Mouse (Mus musculus) T-helper 17 cell (primary cell): Measurements from ENCODE around the gene Chst15.

Source experiments
- in situ Hi-C, 2 experiments: fragments of 300-600 bp; cut with MboI, MseI; formaldehyde crosslinking; loops; 1 replicate in 1 of 2; 2 replicates in 1 of 2; pipeline ENCODE4 v1.15.1; 2025; ENCODE audit warnings: high pct_unique_total_duplicates in 2 of 2

Gene Chst15

GRCm38 (mm10) chr7:132336781-132337180 lies 19.8 kb upstream of the Chst15 start:
- in situ Hi-C loops, result no loop called here

- in situ Hi-C loops, result no loop called here
These were observed 18.3 kb upstream of the Chst15 start for GRCm38 (mm10) chr7:132335367-132335766.

GRCm38 (mm10) chr7:132333078-132333477 lies 16.1 kb upstream of the Chst15 start:
- in situ Hi-C loops, result no loop called here

GRCm38 (mm10) chr7:132332176-132332575 lies 15.1 kb upstream of the Chst15 start:
- in situ Hi-C loops, result no loop called here

GRCm38 (mm10) chr7:132330179-132330578 lies 13.2 kb upstream of the Chst15 start:
- in situ Hi-C loops, result no loop called here

GRCm38 (mm10) chr7:132328648-132329047 lies 11.6 kb upstream of the Chst15 start:
- in situ Hi-C loops, result no loop called here

- in situ Hi-C loops, result no loop called here
These were observed 8.7 kb upstream of the Chst15 start for GRCm38 (mm10) chr7:132325549-132326331.

GRCm38 (mm10) chr7:132323430-132323829 lies 6.4 kb upstream of the Chst15 start:
- in situ Hi-C loops, result loop anchor here in 1 of 2 experiments (5.0 kb wide), 1 partner anchor 104 kb away; no protein-coding TSS in a partner anchor

- in situ Hi-C loops, result loop anchor here in 1 of 2 experiments (5.0 kb wide), 1 partner anchor 106 kb away; no protein-coding TSS in a partner anchor
These were observed 4.4 kb upstream of the Chst15 start for GRCm38 (mm10) chr7:132321392-132321958.

- in situ Hi-C loops, result no loop called here
These were observed 660 bp downstream of the Chst15 start for GRCm38 (mm10) chr7:132316101-132317035.

- in situ Hi-C loops, result no loop called here
These were observed 1.6 kb downstream of the Chst15 start for GRCm38 (mm10) chr7:132315149-132316091.

GRCm38 (mm10) chr7:132312396-132312795 lies 4.6 kb downstream of the Chst15 start:
- in situ Hi-C loops, result no loop called here

GRCm38 (mm10) chr7:132308537-132309191 lies 8.4 kb downstream of the Chst15 start:
- in situ Hi-C loops, result no loop called here

GRCm38 (mm10) chr7:132307722-132308271 lies 9.2 kb downstream of the Chst15 start:
- in situ Hi-C loops, result no loop called here

- in situ Hi-C loops, result no loop called here
These were observed 10.2 kb downstream of the Chst15 start for GRCm38 (mm10) chr7:132306671-132307412.

GRCm38 (mm10) chr7:132305492-132306375 lies 11.3 kb downstream of the Chst15 start:
- in situ Hi-C loops, result no loop called here

GRCm38 (mm10) chr7:132304424-132305085 lies 12.5 kb downstream of the Chst15 start:
- in situ Hi-C loops, result no loop called here

- in situ Hi-C loops, result no loop called here
These were observed 13.0 kb downstream of the Chst15 start for GRCm38 (mm10) chr7:132303988-132304387.
